In genomic region chr5:32139516-32140037, GRCm38 (mm10) we compare ENCODE assay signal across 8 mouse cellular contexts. TPM values are rescaled to one million over a fixed set of nuclear protein-coding genes. Genes with fewer than 3 reads are reported as not detected.
DNase-seq lines count a peak whose midpoint lies in the region; ATAC-seq and TF ChIP-seq lines count a peak whose summit lies in the region.

No protein-coding gene starts in this region.

- peak overlapping the region; percentile 80 for H3K4me2 ChIP-seq in embryonic facial prominence, embryonic 13.5 days
- peak overlapping the region; percentile 87 for H3K4me2 ChIP-seq in liver, postnatal 0 days (ENCODE audit: low read depth, low read length)
- peak overlapping the region; percentile 85 for H3K4me2 ChIP-seq in stomach, embryonic 16.5 days (ENCODE audit: low read depth, low read length)

- peaks cover 11% of the 10 kb centered on the region for H3K4me1 ChIP-seq in testis, adult 2 months (ENCODE audit: control insufficient read depth, insufficient read depth, low read length)
- H3K4me1 ChIP-seq in embryonic facial prominence, embryonic 13.5 days = peaks cover 57% of the 10 kb centered on the region
- peaks cover 12% of the 10 kb centered on the region for H3K4me1 ChIP-seq in kidney, adult 2 months (ENCODE audit: control insufficient read depth, insufficient read depth, low read length)
- peaks cover 8% of the 10 kb centered on the region; the same call in 1 of the 2 replicates for H3K4me1 ChIP-seq in liver, postnatal 0 days (ENCODE audit: insufficient read depth)
- peaks cover 39% of the 10 kb centered on the region for H3K4me1 ChIP-seq in stomach, embryonic 16.5 days (ENCODE audit: control insufficient read depth, insufficient read depth, low read length)

- TF ChIP-seq POLR2A in testis, adult 2 months (IDR thresholded peaks at IDR 0.05; ENCODE audit: control insufficient read depth, low read depth, low read length) = no peak
- TF ChIP-seq POLR2A in kidney, adult 2 months (IDR thresholded peaks at IDR 0.05; ENCODE audit: low read depth, low read length) = no peak

- peak; percentile 76 to 95 for DNase-seq in adrenal gland, adult (ENCODE audit: inconsistent age in 2 of 2, low spot score in 1 of 2)
- no peak for DNase-seq in adrenal gland, postnatal 25 days
- DNase-seq in testis, postnatal 14 days (ENCODE audit: low spot score) = no peak
- peak; percentile 86 for DNase-seq in kidney, adult 2 months
- peak; percentile 66 for DNase-seq in liver, postnatal 0 days

- H3K4me3 ChIP-seq in testis, adult 2 months (ENCODE audit: control insufficient read depth, low read depth, low read length) = no peak overlapping the region
- peak overlapping the region; percentile 77 for H3K4me3 ChIP-seq in embryonic facial prominence, embryonic 13.5 days
- H3K4me3 ChIP-seq in kidney, adult 2 months (ENCODE audit: insufficient read depth, low read depth, low read length) = no peak overlapping the region
- peak overlapping the region; percentile 78 for H3K4me3 ChIP-seq in liver, postnatal 0 days (ENCODE audit: low read depth, low read length)
- peak overlapping the region; percentile 94 for H3K4me3 ChIP-seq in stomach, embryonic 16.5 days (replicated peaks; ENCODE audit: low read length)

- H3K36me3 ChIP-seq in testis, adult 2 months (ENCODE audit: control insufficient read depth, insufficient read depth, low read length) = no peaks in the 10 kb centered on the region
- H3K36me3 ChIP-seq in embryonic facial prominence, embryonic 13.5 days = no peaks in the 10 kb centered on the region
- H3K36me3 ChIP-seq in kidney, adult 2 months (ENCODE audit: control insufficient read depth, insufficient read depth, low read length) = no peaks in the 10 kb centered on the region
- peaks cover 9% of the 10 kb centered on the region; the same call in 1 of the 2 replicates for H3K36me3 ChIP-seq in liver, postnatal 0 days (replicated peaks; ENCODE audit: insufficient read depth, low read length)
- H3K36me3 ChIP-seq in stomach, embryonic 16.5 days (ENCODE audit: control insufficient read depth, insufficient read depth, low read length) = no peaks in the 10 kb centered on the region; the same call in 1 of the 2 replicates

- H3K27me3 ChIP-seq in testis, adult 2 months (ENCODE audit: control insufficient read depth, insufficient read depth, low read length) = no peaks in the 10 kb centered on the region
- no peaks in the 10 kb centered on the region for H3K27me3 ChIP-seq in embryonic facial prominence, embryonic 13.5 days
- no peaks in the 10 kb centered on the region for H3K27me3 ChIP-seq in kidney, adult 2 months (replicated peaks; ENCODE audit: control insufficient read depth, insufficient read depth, low read length)
- H3K27me3 ChIP-seq in liver, postnatal 0 days (ENCODE audit: insufficient read depth, low read length) = peaks cover 4% of the 10 kb centered on the region
- H3K27me3 ChIP-seq in stomach, embryonic 16.5 days (ENCODE audit: control insufficient read depth, insufficient read depth, low read length) = no peaks in the 10 kb centered on the region

- no peak for ATAC-seq in embryonic facial prominence, embryonic 13.5 days (ENCODE audit: insufficient number of reproducible peaks, insufficient read depth, low FRiP score, low TSS enrichment, low read depth)
- ATAC-seq in liver, postnatal 0 days = peak; percentile 7; the same call in 1 of the 2 replicates
- ATAC-seq in stomach, embryonic 16.5 days (ENCODE audit: insufficient read depth, low FRiP score) = no peak

- peak overlapping the region; percentile 90; the same call in 1 of the 2 replicates for H3K9ac ChIP-seq in embryonic facial prominence, embryonic 13.5 days
- H3K9ac ChIP-seq in liver, postnatal 0 days (replicated peaks) = peak overlapping the region; percentile 87
- H3K9ac ChIP-seq in stomach, embryonic 16.5 days (ENCODE audit: low read length) = peak overlapping the region; percentile 95

- peak; percentile 23; the same call in 1 of the 2 replicates for TF ChIP-seq CTCF in testis, adult 2 months (IDR thresholded peaks at IDR 0.05; ENCODE audit: control insufficient read depth, insufficient read depth, insufficient replicate concordance, low read depth, low read length)
- TF ChIP-seq CTCF in kidney, adult 2 months (conservative IDR thresholded peaks at IDR 0.05; ENCODE audit: insufficient read depth, insufficient read length, low read depth, low read length) = 0 out of 2 replicates have a peak, but pooled peaks have one; percentile 20
- peak; percentile 85 for TF ChIP-seq CTCF in liver, postnatal 0 days (IDR thresholded peaks at IDR 0.05; ENCODE audit: low read depth)

- 40% methylated on average over 9 of the region's 9 CpGs for WGBS in embryonic facial prominence, embryonic 13.5 days
- WGBS in kidney, adult 2 months = 8% methylated on average over 9 of the region's 9 CpGs
- 30% methylated on average over 9 of the region's 9 CpGs for WGBS in liver, postnatal 0 days (ENCODE audit: insufficient replicate concordance)
- WGBS in stomach, embryonic 16.5 days = 22% methylated on average over 9 of the region's 9 CpGs

- TF ChIP-seq EP300 in liver, postnatal 0 days (IDR thresholded peaks at IDR 0.05; ENCODE audit: low read depth) = peak; percentile 80

- peak overlapping the region; percentile 60 for H3K27ac ChIP-seq in testis, adult 2 months (ENCODE audit: control insufficient read depth, insufficient read depth, low read depth, low read length)
- peak overlapping the region; percentile 98; the same call in 1 of the 2 replicates for H3K27ac ChIP-seq in embryonic facial prominence, embryonic 13.5 days
- peak overlapping the region; percentile 90 for H3K27ac ChIP-seq in kidney, adult 2 months (ENCODE audit: insufficient read depth, low read depth, low read length)
- peak overlapping the region; percentile 98 for H3K27ac ChIP-seq in liver, postnatal 0 days (ENCODE audit: low read depth)
- H3K27ac ChIP-seq in stomach, embryonic 16.5 days (ENCODE audit: low read length) = peak overlapping the region; percentile 100

- H3K9me3 ChIP-seq in embryonic facial prominence, embryonic 13.5 days = no peaks in the 10 kb centered on the region
- no peaks in the 10 kb centered on the region for H3K9me3 ChIP-seq in liver, postnatal 0 days (ENCODE audit: low read length)
- no peaks in the 10 kb centered on the region for H3K9me3 ChIP-seq in stomach, embryonic 16.5 days (replicated peaks; ENCODE audit: control insufficient read depth, low read length)

RNA-seq across cellular contexts. Expression of gene Fosl2, which starts 4.0 kb away (rescaled TPM):
- total RNA-seq in adrenal gland, postnatal 25 days (2021) = 470 and 512 TPM in 2 replicates
- polyA plus RNA-seq in testis, adult 2 months (2012; rRNA removed) = 1.4 and 1.6 TPM in 2 replicates
- 6.9 and 7.0 TPM in 2 replicates for polyA plus RNA-seq in embryonic facial prominence, embryonic 13.5 days (2015; fragmentation: Nextera tagmentation; extraction: Ambion mirVana)
- polyA plus RNA-seq in kidney, adult 2 months (2012; rRNA removed) = 7.5 and 9.0 TPM in 2 replicates
- polyA plus RNA-seq in liver, postnatal 0 days (2015; fragmentation: Nextera tagmentation; extraction: Ambion mirVana) = 0.92 and 0.95 TPM in 2 replicates
- 13.3 and 14.3 TPM in 2 replicates for polyA plus RNA-seq in stomach, embryonic 16.5 days (2015; fragmentation: Nextera tagmentation; extraction: Ambion mirVana)

Comparison
In these comparisons a context has a peak if more than half of its experiments do, and no peak if none do; other contexts are left out.
1. DNase-seq: peak in adrenal gland, adult (2 of 2), kidney, adult 2 months (single experiment) and liver, postnatal 0 days (single experiment); none in adrenal gland, postnatal 25 days (single experiment) and testis, postnatal 14 days (single experiment).
2. H3K4me3 ChIP-seq: peak in embryonic facial prominence, embryonic 13.5 days (single experiment), liver, postnatal 0 days (single experiment) and stomach, embryonic 16.5 days (single experiment); none in testis, adult 2 months (single experiment) and kidney, adult 2 months (single experiment).
3. CTCF ChIP-seq: peak in every context shown above with its lines; median percentile 85 in liver, postnatal 0 days; 23 in testis, adult 2 months; 20 in kidney, adult 2 months.
4. Peak in every context shown above with its lines, with median percentiles within 50 percentile points of each other: H3K27ac ChIP-seq, H3K4me2 ChIP-seq and H3K9ac ChIP-seq.